Mouse (Mus musculus) inflammation-experienced regulatory T-cells, adult 6 months (primary cell): ENCODE measurements around the gene Med14. TPM values are rescaled to one million over a fixed set of nuclear protein-coding genes. Genes with fewer than 3 reads are reported as not detected.

ENCODE experiments used
- ATAC-seq: one replicate; pipeline ENCODE4 v1.8.0; 2017
- polyA plus RNA-seq, 3 experiments: library from polyadenylated mRNA; unstranded; fragments of 100-300 nt; shearing (Covaris generic); gene quantifications; one replicate each; pipeline ENCODE4 v1.2.1; 2017

Med14 gene
- 10 to 100 TPM; 10.8 to 11.8 (median 11.1) TPM for polyA plus RNA-seq

DNA sequence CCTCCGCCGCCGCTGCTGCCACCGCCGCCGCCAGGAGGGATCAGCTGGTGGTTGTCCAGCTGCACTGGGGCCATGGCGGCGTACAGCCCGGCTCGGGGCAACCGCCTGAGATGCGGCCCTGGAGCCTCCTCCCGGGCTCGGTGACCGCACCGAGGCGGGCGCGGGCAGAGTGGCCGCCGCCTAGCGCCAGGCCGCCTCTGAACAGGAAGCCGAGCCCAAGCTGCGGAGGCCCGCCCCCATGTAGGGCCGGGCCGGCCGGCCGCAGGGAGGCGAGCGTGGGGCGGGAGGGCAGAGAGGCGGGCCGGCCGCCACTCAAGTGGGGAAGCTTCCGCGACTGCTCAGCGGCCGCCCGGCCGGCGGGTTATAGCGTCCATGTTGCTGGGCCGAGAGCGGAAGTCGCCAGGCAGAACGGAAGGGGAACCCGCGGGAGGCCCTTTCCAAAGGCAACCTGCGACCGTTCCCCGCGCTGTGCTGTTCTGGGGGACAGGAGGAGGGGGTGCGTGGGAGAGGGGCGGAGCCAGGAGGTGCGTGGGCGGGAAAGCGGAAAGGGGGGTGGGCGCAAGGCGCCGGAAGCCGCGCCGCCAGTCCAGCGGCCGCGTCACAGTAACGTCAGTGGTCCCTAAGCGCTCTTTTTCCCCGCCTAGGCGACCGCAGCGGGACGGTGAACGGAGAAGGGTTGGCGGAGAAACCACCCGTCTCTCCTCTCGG lies at the start of gene Med14:
Gene Med14 (minus strand): TSS at position 448 of the 708 bp plus-strand sequence.
- ATAC-seq = peak; percentile 77

DNA sequence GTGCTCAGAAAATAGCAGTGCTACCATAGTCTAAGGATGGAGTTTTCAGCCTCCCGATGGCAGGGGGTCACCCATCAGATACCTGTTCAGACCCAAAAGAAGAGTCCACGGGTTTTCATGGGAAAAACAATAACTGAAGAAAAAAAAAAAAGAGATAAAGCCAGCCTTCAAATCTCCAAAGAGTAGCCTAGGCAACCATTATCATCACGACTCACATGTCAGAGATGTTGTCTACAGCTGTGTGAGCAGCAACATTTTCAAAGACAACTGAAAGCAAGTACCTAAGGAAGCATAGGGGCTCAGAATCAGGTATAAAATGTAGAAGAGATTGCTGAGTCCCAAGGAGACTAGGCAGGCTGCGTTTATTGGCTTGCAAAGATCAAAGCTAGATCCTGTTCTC lies 38.7 kb upstream of the Med14 start:
- ATAC-seq = no peak

DNA sequence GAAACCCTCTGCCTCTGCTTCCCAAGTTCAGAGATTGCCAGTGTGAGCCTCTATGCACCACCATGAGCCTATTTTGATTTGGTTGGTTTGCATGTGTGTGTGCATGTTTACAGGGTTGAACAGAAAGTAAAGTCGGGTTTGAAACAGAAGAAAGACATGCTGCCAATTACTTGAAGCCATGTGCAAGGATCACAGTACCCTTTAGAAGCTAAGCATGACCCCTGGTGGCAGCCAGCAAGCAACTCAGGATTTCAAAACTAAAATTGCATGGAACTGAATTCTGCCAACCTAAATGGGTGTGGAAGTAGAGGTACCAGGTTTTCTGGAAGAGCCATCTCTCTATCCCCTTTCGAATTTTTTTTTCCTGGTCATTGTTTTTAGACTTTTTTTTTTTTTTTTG lies 33.0 kb upstream of the Med14 start:
- peak; percentile 85 for ATAC-seq

DNA sequence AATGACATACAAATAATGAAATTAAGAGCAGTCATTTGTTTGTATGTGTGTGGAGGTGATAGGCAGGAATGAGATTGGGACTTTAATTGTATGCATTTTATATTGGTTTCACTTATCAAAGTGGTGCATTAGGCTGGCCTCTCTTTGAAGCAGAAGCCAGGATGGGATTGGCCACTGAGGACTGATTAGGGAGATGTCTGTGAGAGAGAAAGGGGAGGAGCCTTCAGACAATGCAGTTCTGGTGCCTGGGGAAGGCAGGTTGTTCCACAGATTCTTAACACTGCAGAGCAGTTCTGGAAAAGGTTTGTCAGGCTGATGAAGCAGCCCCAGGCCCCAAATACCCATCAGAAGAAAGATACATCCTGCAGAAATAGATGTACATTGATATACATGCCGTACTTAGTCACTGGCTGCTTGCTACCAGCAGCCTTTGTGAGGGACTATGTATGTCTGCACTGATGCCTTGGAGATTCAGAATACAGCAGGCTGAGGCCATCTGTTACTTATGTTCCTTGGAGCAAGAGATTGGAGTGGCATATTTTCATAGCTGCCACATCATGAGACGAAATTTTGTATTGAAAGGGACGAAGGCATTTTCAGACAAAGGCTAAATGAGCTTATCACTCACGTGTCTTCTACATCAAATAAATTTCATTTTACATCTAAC lies 29.9 kb upstream of the Med14 start:
- no peak for ATAC-seq

DNA sequence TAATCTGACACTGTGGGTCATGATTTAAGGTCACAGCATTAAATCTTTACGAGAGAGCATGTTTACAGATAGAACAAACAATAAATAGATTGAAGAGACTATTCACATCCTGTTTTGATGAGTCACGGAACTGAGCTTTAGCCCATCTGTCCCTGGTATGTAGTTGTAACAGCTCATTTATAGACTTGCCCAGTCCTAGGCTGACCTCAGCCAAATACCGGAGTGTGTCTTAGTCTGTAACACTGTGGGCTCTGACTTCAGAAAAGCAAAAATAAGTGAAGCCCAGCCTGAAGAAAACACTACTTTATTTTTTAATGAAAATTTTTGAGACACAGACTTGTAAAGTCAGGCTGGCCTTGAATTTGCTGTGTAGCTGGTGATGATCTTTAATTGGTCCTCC lies 11.4 kb upstream of the Med14 start:
- no peak for ATAC-seq

DNA sequence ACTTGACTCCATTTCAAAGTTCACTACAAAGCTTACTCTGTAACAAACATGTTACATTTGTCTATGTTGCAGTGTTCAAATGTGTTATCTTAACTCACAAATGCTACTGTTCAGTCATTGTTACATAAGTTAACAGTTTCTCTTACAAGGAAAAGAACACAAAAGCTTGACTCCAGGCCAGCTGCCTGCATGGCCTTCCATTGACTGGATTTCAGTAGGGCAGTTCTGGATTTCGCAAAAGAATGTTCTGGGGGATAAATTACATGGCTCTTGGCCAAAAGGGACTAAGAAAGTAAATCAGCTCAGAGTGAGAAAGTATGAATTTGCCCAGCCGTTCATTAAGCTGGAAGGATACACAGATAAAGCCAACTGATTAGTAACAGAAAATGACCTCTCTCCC lies 9.7 kb upstream of the Med14 start:
- no peak for ATAC-seq

DNA sequence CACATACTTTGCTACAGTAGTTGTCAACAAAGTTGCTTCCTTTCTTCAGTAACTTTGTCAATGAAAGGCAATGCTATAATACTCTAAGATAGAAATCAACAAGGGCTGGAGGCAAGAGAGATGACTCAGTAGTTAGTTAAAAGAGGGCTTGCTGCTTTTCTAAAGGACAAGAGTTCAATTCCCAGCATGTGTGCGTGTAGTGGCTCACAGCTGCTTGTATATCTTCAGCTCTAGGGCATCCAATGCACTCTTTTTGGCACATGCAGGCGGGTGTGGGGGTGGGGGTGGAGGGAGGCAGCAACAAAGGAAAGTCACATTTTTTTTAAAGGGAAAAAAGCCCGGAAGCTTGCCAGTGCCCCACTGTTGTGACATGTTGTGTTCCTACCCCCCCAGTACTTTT lies 6.7 kb upstream of the Med14 start:
- no peak for ATAC-seq

DNA sequence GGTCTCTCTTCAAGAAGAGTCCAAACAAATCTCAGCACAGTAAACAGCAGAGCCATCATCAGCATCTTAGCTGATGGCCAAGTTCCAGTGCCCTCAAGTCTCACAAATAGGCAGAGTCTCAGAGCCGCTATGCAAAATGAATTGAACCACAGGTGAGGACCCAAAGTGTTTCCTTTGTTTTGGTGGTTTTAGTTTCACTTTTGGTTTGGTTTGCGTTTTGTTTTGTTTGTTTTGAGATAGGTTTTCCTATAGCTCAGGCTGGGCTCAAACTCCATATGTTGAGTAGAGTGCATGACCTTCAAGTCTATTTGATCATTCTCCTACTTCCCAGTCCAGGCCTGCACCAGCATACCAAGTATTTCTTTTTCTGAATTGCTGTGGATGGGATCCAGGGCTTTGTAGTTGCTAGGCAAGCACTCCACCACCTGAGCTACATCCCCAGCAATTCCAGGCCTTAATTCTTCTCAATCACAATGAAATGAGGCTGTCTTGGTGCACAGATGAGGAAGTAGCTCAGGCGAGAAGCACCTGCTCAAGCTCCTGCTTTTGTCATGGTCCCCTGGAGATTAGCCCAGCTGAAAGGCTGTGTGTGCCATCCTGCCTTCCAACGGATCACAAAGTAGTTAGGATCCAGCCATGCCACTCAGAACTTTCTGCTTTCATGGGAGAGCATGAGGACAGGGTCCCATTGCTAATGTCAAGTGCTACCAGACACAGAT lies 5.1 kb upstream of the Med14 start:
- peak; percentile 44 for ATAC-seq

DNA sequence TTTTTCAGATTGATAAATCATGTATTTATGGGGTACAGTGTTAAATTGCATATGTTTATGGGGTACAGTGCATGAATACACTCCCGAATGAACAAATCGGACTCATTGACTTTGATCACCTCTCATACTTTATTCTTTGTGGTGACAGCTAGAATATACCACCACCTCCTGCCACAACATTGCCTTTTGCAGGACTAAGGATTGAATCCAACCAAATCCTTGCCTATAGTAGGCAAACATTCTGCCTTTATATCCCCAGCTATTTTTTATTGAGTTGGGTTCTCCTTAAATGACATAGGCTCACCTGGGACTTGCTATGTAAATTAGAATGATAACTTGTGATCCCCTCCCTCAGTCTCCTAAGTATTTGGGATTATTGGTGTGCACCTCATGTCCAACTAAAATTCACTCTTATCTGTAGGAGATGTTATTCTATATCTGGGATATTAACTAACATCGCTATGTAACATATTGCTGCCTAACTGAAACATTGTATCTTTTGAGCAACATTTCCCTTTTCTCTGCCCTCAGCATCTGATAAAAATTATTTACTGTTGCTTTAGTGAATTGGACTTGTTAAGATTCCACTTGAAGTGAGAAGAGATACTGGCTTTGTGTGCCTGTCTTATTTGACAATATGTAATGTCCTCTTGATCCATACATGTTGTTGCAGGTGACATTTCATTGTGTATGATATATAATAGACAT lies 1.4 kb upstream of the Med14 start:
- ATAC-seq = no peak

DNA sequence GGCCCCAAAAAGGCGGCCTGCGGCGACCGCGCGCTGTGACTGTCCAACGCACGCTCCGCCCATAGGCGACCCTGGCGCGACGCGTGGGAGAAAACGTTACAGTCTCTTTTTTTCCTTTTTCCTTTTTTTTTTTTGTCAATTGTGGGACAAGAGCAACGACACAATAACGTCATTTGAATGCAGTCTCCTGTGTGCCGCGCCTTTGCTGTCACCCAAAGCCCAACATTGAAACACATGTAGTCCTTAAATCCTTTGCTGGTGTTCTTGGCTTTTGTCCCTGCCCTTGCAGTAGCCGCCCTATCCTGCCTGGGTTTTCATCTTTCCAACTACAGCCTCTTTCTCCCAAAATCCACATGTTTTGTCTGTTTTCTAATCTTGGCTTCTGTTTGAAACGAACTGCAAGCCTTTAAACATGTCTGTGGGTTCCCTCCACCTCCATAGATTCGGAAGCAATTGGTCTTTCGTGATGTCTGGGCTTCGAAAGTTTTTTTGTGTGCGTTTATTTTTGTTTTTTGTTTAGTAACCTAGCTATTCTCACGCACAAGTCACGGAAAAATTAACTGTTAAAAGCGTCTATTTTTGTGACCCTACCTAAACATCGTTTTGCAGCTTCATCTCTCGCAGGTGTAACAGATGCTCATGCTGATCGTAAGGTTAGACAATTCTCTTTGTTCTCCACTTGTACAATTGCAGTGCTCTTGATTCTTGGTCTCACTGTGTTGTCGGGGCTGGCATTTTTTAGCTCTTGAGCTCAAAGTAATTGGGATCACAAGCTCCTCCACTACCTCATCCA lies 657 bp upstream of the Med14 start:
- ATAC-seq = peak; percentile 34

DNA sequence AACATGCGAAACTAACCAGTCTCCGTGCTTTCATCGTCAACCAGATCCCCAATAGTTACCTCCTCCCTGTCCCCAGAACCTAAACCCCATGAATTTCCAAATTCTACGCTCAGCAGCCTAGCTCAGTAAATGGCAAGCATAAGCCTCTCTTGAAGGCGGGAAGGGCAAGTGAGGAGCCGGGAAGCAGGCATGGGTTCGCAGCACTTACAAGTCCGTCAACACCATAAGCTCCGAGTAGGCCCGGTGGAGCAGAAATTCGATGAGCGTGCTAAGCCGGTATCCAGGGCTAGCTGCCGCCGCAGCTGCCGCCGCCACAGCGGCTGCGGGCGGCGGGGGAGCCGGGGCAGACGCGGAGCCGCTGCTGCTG lies 631 bp downstream of the Med14 start:
- peak; percentile 17 for ATAC-seq

DNA sequence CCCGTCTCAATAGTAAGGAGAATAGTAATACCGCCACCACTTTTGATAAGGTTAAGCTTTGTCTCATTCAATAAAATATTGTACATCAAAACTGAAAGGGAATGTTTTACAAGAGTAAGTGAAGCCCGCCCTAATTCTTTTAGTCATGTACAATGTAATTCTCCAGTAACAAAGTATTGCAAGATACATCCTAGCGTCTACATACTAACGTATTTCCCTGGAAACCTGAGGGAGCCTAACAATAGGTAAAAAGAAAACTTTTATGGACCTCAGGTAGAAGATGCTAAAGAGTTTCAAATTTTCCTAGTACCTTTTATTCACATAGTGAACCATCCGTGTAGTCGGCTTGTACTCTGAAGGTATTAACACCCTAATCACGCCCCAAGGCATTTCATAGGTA lies 1.4 kb downstream of the Med14 start:
- ATAC-seq = no peak

DNA sequence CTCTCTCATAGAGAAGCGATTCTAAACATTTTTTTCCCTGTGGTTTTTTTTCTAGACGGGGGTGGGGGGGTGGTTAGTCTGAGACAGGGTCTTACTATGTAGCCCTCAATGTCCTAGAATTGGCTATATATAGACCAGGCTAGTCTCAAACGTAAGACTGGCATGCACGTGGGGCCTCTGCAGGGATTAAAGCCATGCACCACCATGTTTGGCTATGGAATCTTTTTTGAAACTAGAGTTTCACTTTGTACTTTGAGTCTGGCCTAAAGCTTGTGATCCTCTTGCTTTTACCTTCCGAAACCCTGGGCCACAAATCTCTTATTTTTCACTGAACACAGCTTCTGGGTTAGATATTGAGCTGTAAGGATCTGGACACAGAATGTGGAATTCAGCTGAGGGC lies 2.2 kb downstream of the Med14 start:
- no peak for ATAC-seq

DNA sequence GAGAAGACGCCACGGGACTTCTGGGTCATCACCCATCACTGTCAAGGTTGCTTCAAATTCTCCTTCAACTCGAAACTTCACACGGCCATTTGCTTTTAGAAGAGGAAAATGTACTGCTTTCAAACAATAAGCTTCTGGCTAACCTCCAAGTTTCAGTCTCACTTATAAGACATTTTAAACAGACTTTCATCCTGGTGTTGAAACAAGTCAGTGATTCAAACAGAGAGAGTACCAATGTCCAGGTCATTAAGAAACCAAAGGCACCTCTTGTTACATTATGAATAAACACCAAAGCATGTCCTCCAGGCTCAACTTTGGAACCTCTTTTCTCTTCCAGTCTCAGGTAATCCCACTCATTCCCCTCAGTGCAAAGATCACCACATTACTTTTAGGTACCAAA lies 14.0 kb downstream of the Med14 start:
- no peak for ATAC-seq

DNA sequence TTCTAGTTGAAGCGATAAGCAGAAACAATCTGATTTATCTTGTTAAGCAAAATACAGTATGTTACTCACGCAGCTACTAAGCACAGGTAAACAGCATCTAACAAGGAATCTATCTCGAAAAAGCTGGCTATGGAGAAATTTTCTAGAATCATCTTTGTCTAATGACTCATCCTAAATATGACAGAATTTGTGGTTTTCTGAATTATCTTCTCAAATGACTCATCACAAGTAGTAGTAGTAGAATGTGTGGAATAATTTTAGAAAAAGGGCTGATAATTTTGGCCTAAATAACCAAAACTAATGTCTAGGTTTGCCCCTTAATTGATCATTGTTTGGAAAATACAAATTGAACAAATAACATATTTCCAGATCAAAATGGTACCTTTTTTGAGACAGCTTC lies 15.1 kb downstream of the Med14 start:
- no peak for ATAC-seq

DNA sequence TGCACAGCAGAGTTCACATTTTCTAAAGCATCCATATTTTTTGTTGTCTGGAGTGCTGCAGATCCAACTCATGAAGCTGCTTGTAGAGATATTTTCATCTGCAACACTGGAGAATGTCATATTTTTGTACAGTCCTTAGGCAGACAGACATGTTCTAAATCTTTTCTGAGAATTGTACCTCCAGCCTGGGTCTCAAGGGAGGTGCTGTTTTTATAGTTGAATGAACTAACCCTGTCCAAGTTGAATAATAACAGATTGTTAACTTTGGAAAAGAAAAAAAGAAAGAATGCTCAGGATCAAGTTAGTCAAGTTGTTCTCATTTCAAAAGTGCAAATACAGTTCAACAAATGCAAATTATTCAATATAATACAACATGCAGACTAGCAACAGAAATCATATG lies 21.5 kb downstream of the Med14 start:
- no peak for ATAC-seq

DNA sequence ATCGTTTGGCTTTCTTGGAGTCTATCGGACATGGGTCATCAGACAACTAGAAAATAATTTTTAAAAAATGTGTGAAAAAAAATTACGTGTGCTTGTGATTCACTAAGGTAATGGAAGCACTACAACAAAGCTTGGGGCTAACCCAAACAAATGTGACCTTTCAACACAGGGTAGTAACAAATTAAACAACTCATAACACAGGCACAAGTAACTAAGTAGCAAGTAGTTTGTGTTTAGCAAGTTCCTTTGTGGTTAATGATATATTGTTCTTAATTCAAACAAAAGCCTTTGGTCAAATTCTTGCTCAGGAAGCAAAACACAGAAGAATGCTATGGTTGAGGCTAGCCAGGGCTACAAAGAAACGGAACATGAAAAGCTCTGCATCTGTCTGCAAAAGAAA lies 45.8 kb downstream of the Med14 start:
- ATAC-seq = no peak

DNA sequence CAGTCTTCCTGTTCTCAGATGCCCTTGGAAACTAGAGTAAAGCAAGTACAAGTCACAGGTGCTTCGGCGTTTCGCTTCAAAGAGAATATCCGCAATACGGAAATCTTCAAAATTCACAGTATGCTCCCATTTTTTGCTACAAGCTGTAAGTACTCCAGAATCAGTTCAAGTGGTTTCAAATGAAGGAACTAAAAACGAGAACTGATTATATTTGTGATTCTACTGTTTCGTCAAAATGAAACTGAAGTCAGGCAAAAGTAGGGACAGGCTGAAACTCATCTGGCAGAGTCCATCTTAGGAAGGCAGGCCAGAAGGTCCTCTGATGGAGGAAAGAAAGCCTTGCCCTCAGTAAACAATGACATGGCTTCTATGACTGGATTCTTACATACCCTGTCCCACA lies 48.1 kb downstream of the Med14 start:
- no peak for ATAC-seq

DNA sequence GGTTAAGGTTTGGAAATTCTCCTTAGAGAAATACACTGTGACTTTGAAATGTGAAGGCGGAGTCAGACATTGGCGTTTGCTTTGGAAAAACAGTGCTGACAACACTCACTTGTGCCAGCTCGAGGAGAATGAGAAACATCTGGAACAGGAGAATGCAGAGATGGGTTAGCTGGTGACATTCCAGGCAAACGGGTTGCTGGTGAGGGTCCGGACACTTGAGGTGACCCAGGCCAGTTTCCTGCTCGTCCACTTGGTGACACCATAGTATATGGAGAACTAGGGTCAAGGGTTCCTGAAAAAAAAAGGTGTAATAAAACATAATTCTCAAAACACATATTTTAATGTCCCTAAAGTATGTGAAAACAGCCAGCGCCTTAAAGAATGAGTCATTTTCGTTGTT lies 75.0 kb downstream of the Med14 start:
- ATAC-seq = no peak

DNA sequence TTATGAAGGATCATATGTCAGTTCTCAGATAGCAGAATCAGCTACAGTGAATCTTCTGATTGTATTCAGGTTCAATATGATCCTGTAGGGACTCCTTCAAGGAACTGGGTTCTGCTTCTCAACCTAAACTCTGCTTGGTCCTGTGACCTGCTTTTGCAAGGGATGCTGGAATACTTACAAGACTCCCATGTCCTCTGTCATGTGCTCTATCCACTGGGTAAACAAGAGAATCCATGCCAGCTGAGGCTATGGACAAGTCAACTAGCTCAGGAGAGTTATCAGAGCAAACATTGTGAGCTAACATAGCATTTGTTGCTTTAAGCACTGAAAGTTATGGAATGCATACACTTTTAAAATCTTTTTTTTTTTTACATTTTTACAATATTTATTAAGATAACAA lies 75.8 kb downstream of the Med14 start:
- no peak for ATAC-seq

DNA sequence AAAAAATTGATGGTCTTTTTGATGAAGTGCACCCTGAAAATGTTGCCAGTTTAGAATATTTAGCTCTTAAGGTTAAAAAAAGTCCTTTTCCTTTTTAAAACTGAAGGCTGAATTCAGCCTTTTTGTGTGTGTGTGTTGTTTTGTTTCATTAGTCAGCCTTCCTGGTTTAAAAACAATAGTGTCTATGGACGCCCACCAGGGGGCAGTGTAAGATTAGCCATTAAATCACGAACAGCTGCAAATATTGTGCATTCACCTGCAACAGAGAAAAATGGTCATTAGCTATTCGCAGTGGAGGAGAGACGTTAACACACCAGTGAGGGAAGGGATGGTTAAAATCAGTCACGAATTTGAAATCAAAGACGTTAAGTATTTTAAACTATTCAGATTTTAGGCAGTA lies 84.5 kb downstream of the Med14 start:
- ATAC-seq = no peak

DNA sequence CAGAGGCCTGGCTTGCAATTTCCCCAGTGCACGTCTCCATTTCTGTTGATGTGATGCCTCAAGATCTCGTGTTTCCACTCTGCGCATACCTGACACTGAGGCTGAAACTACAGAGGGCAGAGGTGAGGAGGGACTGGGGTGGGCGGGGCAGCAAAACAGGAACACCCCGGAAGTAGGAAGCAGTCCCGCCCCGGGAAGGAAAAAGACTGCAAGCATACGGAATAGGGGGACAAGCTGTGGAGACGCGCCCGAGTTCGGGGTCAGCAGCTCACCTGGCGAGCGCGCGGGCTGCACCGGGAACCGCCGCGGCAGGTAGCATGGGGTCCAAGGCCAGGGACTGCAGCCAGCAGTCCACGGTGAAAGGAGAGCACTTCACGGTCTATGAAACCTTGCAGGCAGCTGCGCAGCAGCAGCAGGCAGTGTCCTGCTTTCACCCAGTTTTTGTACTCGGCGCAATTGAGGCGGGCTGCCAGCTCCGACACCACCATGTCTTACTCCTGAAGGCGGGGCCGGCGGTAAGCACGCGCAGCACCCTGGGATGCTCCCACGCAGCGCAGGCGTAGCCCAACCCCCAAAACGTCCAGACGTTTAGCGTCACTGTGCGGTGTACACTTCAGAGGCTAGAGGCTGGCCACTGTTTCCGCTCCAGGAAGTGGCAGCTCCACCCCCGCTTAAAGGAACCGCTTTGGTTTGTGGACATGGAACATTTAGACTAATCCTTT lies 88.7 kb downstream of the Med14 start, which contains the start of gene 1810030O07Rik:
Gene 1810030O07Rik (minus strand): TSS at position 615 of the 722 bp plus-strand sequence.
- peak; percentile 95 for ATAC-seq
